Mouse (Mus musculus) liver, embryonic 14.5 days (tissue): ENCODE data around the gene Git2.

ENCODE experiments used
- CTCF ChIP-seq: IDR thresholded peaks from 2 replicates; pipeline ENCODE4 v1.5.1; 2016; ENCODE audit warnings: antibody characterized with exemption, low read depth, control low read depth
- EP300 ChIP-seq: IDR thresholded peaks from 2 replicates; pipeline ENCODE4 v1.6.1; 2016; ENCODE audit warnings: antibody characterized with exemption, low read depth

GRCm38 (mm10) chr5:114783405-114784163 is 8.3 kb upstream of the Git2 start:
- TF ChIP-seq CTCF (no peak), EP300 (no peak)
